Mouse (Mus musculus): ENCODE results near the gene Gm20532. TPM values are rescaled to one million over a fixed set of nuclear protein-coding genes. Genes with fewer than 3 reads are reported as not detected.
A peak's percentile ranks its signal among the peaks of the same experiment; 100 is the strongest.

Gene Gm20532
- total RNA-seq, 2 experiments from 2014 or later: not detected

GRCm38 (mm10) chr2:26594461-26594933, 8.1 kb downstream of the Gm20532 start:
- no peak for ATAC-seq (replicated peaks; ENCODE audit: poor library complexity, severe bottlenecking)

GRCm38 (mm10) chr2:26594934-26595724, 8.7 kb downstream of the Gm20532 start:
- ATAC-seq (replicated peaks; ENCODE audit: poor library complexity, severe bottlenecking): no peak

- no peak for ATAC-seq (replicated peaks; ENCODE audit: poor library complexity, severe bottlenecking)
These were observed 9.4 kb downstream of the Gm20532 start for GRCm38 (mm10) chr2:26595725-26596435.

GRCm38 (mm10) chr2:26596898-26597297, 10.5 kb downstream of the Gm20532 start:
- ATAC-seq (replicated peaks; ENCODE audit: poor library complexity, severe bottlenecking): no peak

- ATAC-seq (replicated peaks; ENCODE audit: poor library complexity, severe bottlenecking): peak; percentile 72
These were observed 11.4 kb downstream of the Gm20532 start for GRCm38 (mm10) chr2:26597810-26598209.

- no peak for ATAC-seq (replicated peaks; ENCODE audit: poor library complexity, severe bottlenecking)
These were observed 12.0 kb downstream of the Gm20532 start for GRCm38 (mm10) chr2:26598462-26598861.

GRCm38 (mm10) chr2:26599965-26600364, 13.5 kb downstream of the Gm20532 start:
- ATAC-seq (replicated peaks; ENCODE audit: poor library complexity, severe bottlenecking): no peak

- ATAC-seq (replicated peaks; ENCODE audit: poor library complexity, severe bottlenecking): no peak
These were observed 14.2 kb downstream of the Gm20532 start for GRCm38 (mm10) chr2:26600664-26601063.

- ATAC-seq (replicated peaks; ENCODE audit: poor library complexity, severe bottlenecking): no peak
These were observed 15.2 kb downstream of the Gm20532 start for GRCm38 (mm10) chr2:26601595-26601994.

GRCm38 (mm10) chr2:26602631-26603030, 16.2 kb downstream of the Gm20532 start:
- ATAC-seq (replicated peaks; ENCODE audit: poor library complexity, severe bottlenecking): no peak

GRCm38 (mm10) chr2:26603159-26603558, 16.7 kb downstream of the Gm20532 start:
- ATAC-seq (replicated peaks; ENCODE audit: poor library complexity, severe bottlenecking): peak; percentile 13

- peak; percentile 66 for ATAC-seq (replicated peaks; ENCODE audit: poor library complexity, severe bottlenecking)
These were observed 17.6 kb downstream of the Gm20532 start, which contains the start of gene Agpat2 for GRCm38 (mm10) chr2:26603720-26604671. Gene Agpat2, minus strand, starts transcription at chr2:26604417.

- ATAC-seq (replicated peaks; ENCODE audit: poor library complexity, severe bottlenecking): no peak
These were observed 18.9 kb downstream of the Gm20532 start for GRCm38 (mm10) chr2:26605331-26605730.

- peak; percentile 15 for ATAC-seq (replicated peaks; ENCODE audit: poor library complexity, severe bottlenecking)
These were observed 20.1 kb downstream of the Gm20532 start for GRCm38 (mm10) chr2:26606579-26606978.

GRCm38 (mm10) chr2:26607056-26607910, 20.8 kb downstream of the Gm20532 start:
- no peak for ATAC-seq (replicated peaks; ENCODE audit: poor library complexity, severe bottlenecking)

GRCm38 (mm10) chr2:26608781-26609180, 22.3 kb downstream of the Gm20532 start:
- no peak for ATAC-seq (replicated peaks; ENCODE audit: poor library complexity, severe bottlenecking)

- no peak for ATAC-seq (replicated peaks; ENCODE audit: poor library complexity, severe bottlenecking)
These were observed 22.8 kb downstream of the Gm20532 start for GRCm38 (mm10) chr2:26609261-26609661.

GRCm38 (mm10) chr2:26610526-26610925, 24.1 kb downstream of the Gm20532 start:
- ATAC-seq (replicated peaks; ENCODE audit: poor library complexity, severe bottlenecking): no peak

- ATAC-seq (replicated peaks; ENCODE audit: poor library complexity, severe bottlenecking): no peak
These were observed 24.6 kb downstream of the Gm20532 start for GRCm38 (mm10) chr2:26611054-26611453.
